Mouse (Mus musculus) hindbrain, embryonic 15.5 days (tissue): ENCODE data around the gene Nrcam. TPM values are rescaled to one million over a fixed set of nuclear protein-coding genes. Genes with fewer than 3 reads are reported as not detected.
A peak's percentile ranks its signal among the peaks of the same experiment; 100 is the strongest.

Source experiments
- ATAC-seq: fragments of 200-750 bp; cut with Nextera tagmentation; 2 replicates; pipeline ENCODE4 v1.8.0; 2017; ENCODE audit warnings: low read depth, moderate number of reproducible peaks, moderate TSS enrichment; ENCODE audit not compliant: low FRiP score
- H3K27ac ChIP-seq: fragments of 300-500 bp; sonication (generic); replicated peaks from 2 replicates; pipeline ENCODE4 v1.5.1; 2015; ENCODE audit warnings: mild to moderate bottlenecking, inconsistent platforms
- H3K27me3 ChIP-seq: fragments of 300-500 bp; sonication (generic); 2 replicates; pipeline ENCODE4 v1.6.1; 2015; ENCODE audit warnings: control low read depth, inconsistent platforms
- H3K36me3 ChIP-seq: fragments of 300-500 bp; sonication (generic); 2 replicates; pipeline ENCODE4 v1.6.1; 2015; ENCODE audit warnings: control low read depth, inconsistent platforms
- H3K4me1 ChIP-seq: fragments of 300-500 bp; sonication (generic); replicated peaks from 2 replicates; pipeline ENCODE4 v1.6.1; 2015; ENCODE audit warnings: control low read depth, inconsistent platforms
- H3K4me2 ChIP-seq: fragments of 300-500 bp; sonication (generic); 2 replicates; pipeline ENCODE4 v1.6.1; 2015; ENCODE audit warnings: moderate library complexity, mild to moderate bottlenecking, inconsistent platforms
- H3K4me3 ChIP-seq: fragments of 300-500 bp; sonication (generic); 2 replicates; pipeline ENCODE4 v1.5.1; 2015; ENCODE audit warnings: mild to moderate bottlenecking, inconsistent platforms
- H3K9ac ChIP-seq: fragments of 300-500 bp; sonication (generic); 2 replicates; pipeline ENCODE4 v1.6.1; 2015; ENCODE audit warnings: inconsistent platforms
- H3K9me3 ChIP-seq: fragments of 300-500 bp; sonication (generic); 2 replicates; pipeline ENCODE4 v1.6.1; 2016; ENCODE audit warnings: control low read depth, inconsistent platforms
- WGBS: fragments of 180-500 bp; shearing (Covaris S2); methylation state at CpG from one replicate; pipeline ENCODE4 v1.1.7; 2015; 5-methylcytosine and 5-hydroxymethylcytosine counted together
- polyA plus RNA-seq: library from polyadenylated mRNA; unstranded; fragments of >200 nt; fragmentation: Nextera tagmentation; extraction: Ambion mirVana; gene quantifications from 2 replicates; pipeline ENCODE4 v1.2.1, GENCODE M21; 2015

The Nrcam gene
- polyA plus RNA-seq, 1 experiment from 2014 or later: 127 TPM

- Histone ChIP-seq H3K4me3 (no peak overlapping the region), H3K4me1 (peaks cover 21% of the 10 kb centered on the region), H3K9ac (no peak overlapping the region), H3K36me3 (no peaks in the 10 kb centered on the region), H3K4me2 (no peak overlapping the region), H3K27ac (no peak overlapping the region), H3K27me3 (no peaks in the 10 kb centered on the region), H3K9me3 (no peaks in the 10 kb centered on the region)
- 28% methylated on average over 6 of the region's 6 CpGs for WGBS
- ATAC-seq: 0 out of 2 replicates have a peak, but pooled peaks have one; percentile 27
These were observed 1.2 kb upstream of the Nrcam start for GRCm38 (mm10) chr12:44327452-44327851.

GRCm38 (mm10) chr12:44329316-44330215 lies 881 bp downstream of the Nrcam start:
- no peaks in the 10 kb centered on the region for H3K9me3 ChIP-seq
- no peaks in the 10 kb centered on the region for H3K36me3 ChIP-seq
- peak overlapping the region; percentile 88 for H3K27ac ChIP-seq
- peak; percentile 77 for ATAC-seq
- under 1% methylated on average over 61 of the region's 61 CpGs for WGBS
- H3K9ac ChIP-seq: peak overlapping the region; percentile 77
- no peaks in the 10 kb centered on the region for H3K27me3 ChIP-seq
- peaks cover 28% of the 10 kb centered on the region for H3K4me1 ChIP-seq
- peak overlapping the region; percentile 62 for H3K4me3 ChIP-seq
- peak overlapping the region; percentile 63 for H3K4me2 ChIP-seq

DNA sequence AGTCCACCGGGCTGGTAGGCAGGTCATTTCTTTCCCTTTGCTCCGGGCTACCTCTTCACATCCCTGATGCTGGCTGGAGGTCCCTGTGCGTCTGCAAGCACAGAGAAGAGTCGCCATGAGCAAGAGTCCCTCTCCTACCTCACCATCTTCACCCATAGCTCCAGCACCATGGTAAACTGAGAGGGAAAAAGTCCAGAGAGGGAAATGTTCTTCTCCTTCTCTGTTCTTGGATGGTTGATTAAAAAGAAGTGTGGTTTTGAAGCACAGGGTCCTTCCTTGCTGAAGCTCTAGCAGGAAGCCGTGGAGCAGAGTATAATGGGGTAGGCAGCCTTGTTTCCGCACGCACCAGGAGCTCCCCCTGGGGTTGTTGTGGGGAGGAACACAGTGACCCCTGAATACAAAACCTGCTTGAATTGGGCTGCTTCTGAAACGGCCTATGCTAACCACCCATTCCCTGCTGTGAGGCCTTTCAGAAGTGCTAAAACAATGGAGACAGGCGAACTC lies 1.6 kb downstream of the Nrcam start:
- peak overlapping the region; percentile 77 for H3K9ac ChIP-seq
- H3K27me3 ChIP-seq: no peaks in the 10 kb centered on the region
- WGBS: under 1% methylated on average over 9 of the region's 9 CpGs
- peak overlapping the region; percentile 62 for H3K4me3 ChIP-seq
- peak; percentile 3; the same call in 1 of the 2 replicates for ATAC-seq
- peak overlapping the region; percentile 88 for H3K27ac ChIP-seq
- no peaks in the 10 kb centered on the region for H3K9me3 ChIP-seq
- peak overlapping the region; percentile 63 for H3K4me2 ChIP-seq
- H3K4me1 ChIP-seq: peaks cover 28% of the 10 kb centered on the region
- no peaks in the 10 kb centered on the region for H3K36me3 ChIP-seq

GRCm38 (mm10) chr12:44337136-44337640 lies 8.5 kb downstream of the Nrcam start:
- H3K36me3 ChIP-seq: no peaks in the 10 kb centered on the region
- ATAC-seq: no peak

GRCm38 (mm10) chr12:44338195-44338622 lies 9.5 kb downstream of the Nrcam start:
- Histone ChIP-seq H3K27me3 (no peaks in the 10 kb centered on the region), H3K27ac (peak overlapping the region; percentile 69), H3K36me3 (no peaks in the 10 kb centered on the region), H3K9ac (no peak overlapping the region), H3K4me2 (peak overlapping the region; percentile 29; the same call in 1 of the 2 replicates), H3K4me1 (peaks cover 21% of the 10 kb centered on the region), H3K4me3 (no peak overlapping the region), H3K9me3 (no peaks in the 10 kb centered on the region)
- 13% methylated on average over 8 of the region's 8 CpGs for WGBS
- ATAC-seq: peak; percentile 89

More at GRCm38 (mm10) chr12:44337136-44337640, 8.5 kb downstream of the Nrcam start:
- H3K9ac ChIP-seq: no peak overlapping the region
- H3K27me3 ChIP-seq: no peaks in the 10 kb centered on the region
- peaks cover 26% of the 10 kb centered on the region for H3K4me1 ChIP-seq
- H3K27ac ChIP-seq: no peak overlapping the region
- H3K9me3 ChIP-seq: no peaks in the 10 kb centered on the region
- no peak overlapping the region for H3K4me3 ChIP-seq
- no peak overlapping the region for H3K4me2 ChIP-seq
- WGBS: 50% methylated on average over 2 of the region's 2 CpGs

DNA sequence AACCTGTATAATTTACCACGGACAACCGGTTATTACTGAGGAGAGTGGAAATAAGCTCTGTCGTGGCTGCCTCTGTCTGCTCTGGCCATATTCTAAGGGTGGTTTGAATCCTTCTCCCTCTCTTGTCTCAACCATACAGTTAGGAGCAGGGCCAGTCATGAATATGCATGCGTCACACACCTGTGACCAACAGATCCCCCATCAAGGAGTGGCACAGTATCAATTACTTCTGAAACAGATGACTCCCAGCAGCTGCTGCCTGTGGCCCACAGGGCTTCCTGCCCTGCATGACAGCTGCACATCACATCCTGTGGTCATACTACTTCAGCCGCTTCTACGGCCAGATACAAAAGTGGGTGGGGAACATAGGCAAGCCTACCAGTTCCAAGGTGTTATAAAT lies 15.4 kb downstream of the Nrcam start:
- no peak overlapping the region for H3K4me3 ChIP-seq
- no peaks in the 10 kb centered on the region for H3K9me3 ChIP-seq
- no peak overlapping the region for H3K9ac ChIP-seq
- H3K27me3 ChIP-seq: no peaks in the 10 kb centered on the region
- no peak overlapping the region for H3K4me2 ChIP-seq
- H3K4me1 ChIP-seq: peaks cover 27% of the 10 kb centered on the region
- no peak overlapping the region for H3K27ac ChIP-seq
- no peaks in the 10 kb centered on the region for H3K36me3 ChIP-seq
- ATAC-seq: peak; percentile 60
- 52% methylated on average over 6 of the region's 6 CpGs for WGBS

GRCm38 (mm10) chr12:44345251-44345650 lies 16.6 kb downstream of the Nrcam start:
- WGBS: 32% methylated on average over 5 of the region's 5 CpGs
- peaks cover 27% of the 10 kb centered on the region for H3K4me1 ChIP-seq
- H3K27ac ChIP-seq: no peak overlapping the region
- no peak overlapping the region for H3K4me3 ChIP-seq
- ATAC-seq: no peak
- H3K36me3 ChIP-seq: no peaks in the 10 kb centered on the region
- no peaks in the 10 kb centered on the region for H3K9me3 ChIP-seq
- no peak overlapping the region for H3K9ac ChIP-seq
- no peak overlapping the region for H3K4me2 ChIP-seq
- no peaks in the 10 kb centered on the region for H3K27me3 ChIP-seq

GRCm38 (mm10) chr12:44346143-44346542 lies 17.5 kb downstream of the Nrcam start:
- ATAC-seq: no peak
- Histone ChIP-seq H3K9ac (no peak overlapping the region), H3K27me3 (no peaks in the 10 kb centered on the region), H3K36me3 (no peaks in the 10 kb centered on the region), H3K4me2 (no peak overlapping the region), H3K27ac (no peak overlapping the region), H3K4me1 (peaks cover 27% of the 10 kb centered on the region), H3K9me3 (no peaks in the 10 kb centered on the region), H3K4me3 (no peak overlapping the region)
- WGBS: 47% methylated on average over 3 of the region's 3 CpGs

GRCm38 (mm10) chr12:44355116-44355515 lies 26.4 kb downstream of the Nrcam start:
- Histone ChIP-seq H3K4me2 (no peak overlapping the region), H3K27ac (no peak overlapping the region), H3K27me3 (no peaks in the 10 kb centered on the region), H3K4me3 (no peak overlapping the region), H3K36me3 (no peaks in the 10 kb centered on the region), H3K9ac (no peak overlapping the region), H3K4me1 (no peaks in the 10 kb centered on the region), H3K9me3 (no peaks in the 10 kb centered on the region)
- 83% methylated on average over 4 of the region's 4 CpGs for WGBS
- ATAC-seq: no peak

GRCm38 (mm10) chr12:44357460-44357859 lies 28.8 kb downstream of the Nrcam start:
- Histone ChIP-seq H3K4me1 (no peaks in the 10 kb centered on the region), H3K4me2 (no peak overlapping the region), H3K9me3 (no peaks in the 10 kb centered on the region), H3K27ac (no peak overlapping the region), H3K9ac (no peak overlapping the region), H3K4me3 (no peak overlapping the region), H3K27me3 (no peaks in the 10 kb centered on the region), H3K36me3 (no peaks in the 10 kb centered on the region)
- WGBS: 4% methylated on average over 3 of the region's 3 CpGs
- ATAC-seq: no peak

DNA sequence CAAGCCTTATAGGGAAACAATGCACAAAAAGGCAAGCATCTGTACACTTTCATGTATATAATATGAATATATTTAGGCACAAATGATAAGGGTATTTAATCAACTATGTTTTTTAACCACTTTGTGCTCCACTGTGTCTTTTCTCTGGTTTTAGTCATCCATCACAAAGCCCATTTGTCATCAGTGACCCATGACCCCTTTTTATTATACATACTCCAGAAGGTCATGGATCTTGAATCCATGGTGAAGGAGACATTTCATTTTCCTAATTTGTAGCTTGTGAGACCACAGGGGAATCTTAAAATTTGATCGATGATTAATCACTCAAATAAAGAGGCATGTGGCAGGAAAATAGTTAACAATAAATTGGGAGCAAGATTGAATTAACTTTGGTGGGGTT lies 29.2 kb downstream of the Nrcam start:
- 35% methylated on average over 1 of the region's 1 CpGs for WGBS
- H3K36me3 ChIP-seq: no peaks in the 10 kb centered on the region

DNA sequence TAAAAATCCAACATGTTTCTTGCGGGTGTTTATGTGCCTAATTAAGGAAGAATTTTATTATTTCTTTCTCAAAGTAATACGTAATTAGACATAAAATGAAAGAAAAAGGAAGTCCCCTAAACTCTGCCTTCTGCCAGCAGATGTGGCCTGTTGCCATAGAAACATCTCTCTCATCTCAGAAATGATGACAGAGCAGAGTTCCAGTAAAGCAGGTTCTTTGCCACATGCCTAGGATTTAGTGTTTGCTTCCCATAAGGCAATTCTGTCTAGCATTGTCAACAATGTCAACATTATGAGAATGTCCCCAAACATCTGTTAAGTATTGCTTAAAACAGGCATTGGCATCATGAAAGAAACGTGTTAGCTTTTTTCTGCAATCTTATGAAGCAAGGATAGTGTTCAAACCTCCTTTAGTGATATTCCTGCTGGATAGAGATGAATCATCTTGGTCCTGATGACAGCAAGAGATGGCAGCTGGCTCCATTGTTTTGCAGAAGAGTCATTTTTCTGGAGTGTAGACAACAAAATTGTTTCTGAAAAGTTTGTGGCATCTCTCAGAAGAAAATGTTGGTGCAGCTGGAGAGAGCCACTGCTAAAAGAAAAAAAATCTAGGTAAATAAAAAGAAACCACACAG lies 42.5 kb downstream of the Nrcam start:
- H3K9me3 ChIP-seq: no peaks in the 10 kb centered on the region
- no peaks in the 10 kb centered on the region for H3K27me3 ChIP-seq
- WGBS: 47% methylated on average over 3 of the region's 3 CpGs
- H3K9ac ChIP-seq: no peak overlapping the region
- no peak for ATAC-seq
- 0 out of 2 replicates have a peak overlapping the region, but pooled peaks have one; percentile 8 for H3K27ac ChIP-seq
- H3K4me2 ChIP-seq: no peak overlapping the region
- no peaks in the 10 kb centered on the region for H3K36me3 ChIP-seq
- H3K4me3 ChIP-seq: no peak overlapping the region
- peaks cover 28% of the 10 kb centered on the region for H3K4me1 ChIP-seq

More for the DNA sequence above, 29.2 kb downstream of the Nrcam start:
- no peak overlapping the region for H3K9ac ChIP-seq
- H3K4me1 ChIP-seq: no peaks in the 10 kb centered on the region
- no peaks in the 10 kb centered on the region for H3K9me3 ChIP-seq
- no peak overlapping the region for H3K4me3 ChIP-seq
- H3K4me2 ChIP-seq: no peak overlapping the region
- no peak overlapping the region for H3K27ac ChIP-seq
- no peak for ATAC-seq
- no peaks in the 10 kb centered on the region for H3K27me3 ChIP-seq
